Mouse (Mus musculus): ENCODE measurements around the gene Mrpl47. TPM values are rescaled to one million over a fixed set of nuclear protein-coding genes. Genes with fewer than 3 reads are reported as not detected.

The Mrpl47 gene
- 172 TPM for polyA plus RNA-seq (2014; fragmentation: Illumina TruSeq; extraction: RNeasy Lipid Tissue Mini Kit (QIAGEN cat#74804); ENCODE audit: low read depth, low replicate concordance)

GRCm38 (mm10) chr3:32737172-32737655, at the start of gene Mrpl47:
Gene Mrpl47, minus strand, starts transcription at chr3:32737605.

GRCm38 (mm10) chr3:32736244-32737171, 897 bp downstream of the Mrpl47 start, which contains the start of gene Ndufb5:
Gene Ndufb5, plus strand, starts transcription at chr3:32736990.

GRCm38 (mm10) chr3:32705647-32706348, 31.6 kb downstream of the Mrpl47 start, which contains the start of gene Actl6a:
Gene Actl6a, plus strand, starts transcription at chr3:32706298.

Other genes with a start within 250 kb of the Mrpl47 start
- gene Kcnmb3, start 245.4 kb downstream of the Mrpl47 start, polyA plus RNA-seq (2014; fragmentation: Illumina TruSeq; extraction: RNeasy Lipid Tissue Mini Kit (QIAGEN cat#74804); ENCODE audit: low read depth, low replicate concordance) = 0.94 TPM
- 139 TPM for gene Zfp639, start 227.3 kb downstream of the Mrpl47 start, polyA plus RNA-seq (2014; fragmentation: Illumina TruSeq; extraction: RNeasy Lipid Tissue Mini Kit (QIAGEN cat#74804); ENCODE audit: low read depth, low replicate concordance)
- 192 TPM for gene Mfn1, start 208.1 kb downstream of the Mrpl47 start, polyA plus RNA-seq (2014; fragmentation: Illumina TruSeq; extraction: RNeasy Lipid Tissue Mini Kit (QIAGEN cat#74804); ENCODE audit: low read depth, low replicate concordance)
- gene Gnb4, start 121.0 kb downstream of the Mrpl47 start, polyA plus RNA-seq (2014; fragmentation: Illumina TruSeq; extraction: RNeasy Lipid Tissue Mini Kit (QIAGEN cat#74804); ENCODE audit: low read depth, low replicate concordance) = 1.9 TPM
- gene Actl6a, start 31.3 kb downstream of the Mrpl47 start, polyA plus RNA-seq (2014; fragmentation: Illumina TruSeq; extraction: RNeasy Lipid Tissue Mini Kit (QIAGEN cat#74804); ENCODE audit: low read depth, low replicate concordance) = 89.5 TPM
- 333 TPM for gene Ndufb5, start 615 bp downstream of the Mrpl47 start, polyA plus RNA-seq (2014; fragmentation: Illumina TruSeq; extraction: RNeasy Lipid Tissue Mini Kit (QIAGEN cat#74804); ENCODE audit: low read depth, low replicate concordance)
- gene Usp13, start 79.9 kb upstream of the Mrpl47 start, polyA plus RNA-seq (2014; fragmentation: Illumina TruSeq; extraction: RNeasy Lipid Tissue Mini Kit (QIAGEN cat#74804); ENCODE audit: low read depth, low replicate concordance) = 0.03 TPM

Measured in testis, adult 10 weeks (tissue).